Mouse (Mus musculus) kidney, embryonic 16.5 days (tissue): ENCODE measurements around the gene Tnfrsf18. TPM values are rescaled to one million over a fixed set of nuclear protein-coding genes. Genes with fewer than 3 reads are reported as not detected.

Experiments
- ATAC-seq: fragments of 200-750 bp; cut with Nextera tagmentation; 2 replicates; pipeline ENCODE4 v1.8.0; 2017; ENCODE audit warnings: moderate TSS enrichment; ENCODE audit not compliant: low FRiP score, low TSS enrichment
- H3K27ac ChIP-seq: fragments of 300-500 bp; sonication (generic); 2 replicates; pipeline ENCODE4 v1.5.1; 2014; ENCODE audit warnings: low read length
- H3K27me3 ChIP-seq: fragments of 300-500 bp; sonication (generic); 2 replicates; pipeline ENCODE4 v1.6.1; 2014; ENCODE audit warnings: low read length, control low read depth, mixed read lengths; ENCODE audit not compliant: insufficient read depth
- H3K36me3 ChIP-seq: fragments of 300-500 bp; sonication (generic); 2 replicates; pipeline ENCODE4 v1.6.1; 2014; ENCODE audit warnings: low read length, control low read depth, mixed read lengths; ENCODE audit not compliant: insufficient read depth
- H3K4me1 ChIP-seq: fragments of 300-500 bp; sonication (generic); 2 replicates; pipeline ENCODE4 v1.6.1; 2014; ENCODE audit warnings: low read length, control low read depth, mixed read lengths; ENCODE audit not compliant: insufficient read depth
- H3K4me2 ChIP-seq: fragments of 300-500 bp; sonication (generic); replicated peaks from 2 replicates; pipeline ENCODE4 v1.6.1; 2014; ENCODE audit warnings: low read depth, low read length
- H3K4me3 ChIP-seq: fragments of 300-500 bp; sonication (generic); 2 replicates; pipeline ENCODE4 v1.5.1; 2014; ENCODE audit warnings: mild to moderate bottlenecking, low read length
- H3K9ac ChIP-seq: fragments of 300-500 bp; sonication (generic); replicated peaks from 2 replicates; pipeline ENCODE4 v1.6.1; 2014; ENCODE audit warnings: low read length
- H3K9me3 ChIP-seq: fragments of 300-500 bp; sonication (generic); 2 replicates; pipeline ENCODE4 v1.6.1; 2016; ENCODE audit warnings: low read length, control low read depth
- WGBS: fragments of 180-500 bp; shearing (Covaris S2); extraction: QIAGEN DNeasy Blood & Tissue Kit; methylation state at CpG from one replicate; pipeline ENCODE4 v1.1.7; 2014; 5-methylcytosine and 5-hydroxymethylcytosine counted together
- polyA plus RNA-seq: library from polyadenylated mRNA; unstranded; fragments of >200 nt; fragmentation: Nextera tagmentation; extraction: Ambion mirVana; gene quantifications from 2 replicates; pipeline ENCODE4 v1.2.1, GENCODE M21; 2015

Gene Tnfrsf18
- polyA plus RNA-seq, 1 experiment from 2014 or later = 1.3 TPM

DNA sequence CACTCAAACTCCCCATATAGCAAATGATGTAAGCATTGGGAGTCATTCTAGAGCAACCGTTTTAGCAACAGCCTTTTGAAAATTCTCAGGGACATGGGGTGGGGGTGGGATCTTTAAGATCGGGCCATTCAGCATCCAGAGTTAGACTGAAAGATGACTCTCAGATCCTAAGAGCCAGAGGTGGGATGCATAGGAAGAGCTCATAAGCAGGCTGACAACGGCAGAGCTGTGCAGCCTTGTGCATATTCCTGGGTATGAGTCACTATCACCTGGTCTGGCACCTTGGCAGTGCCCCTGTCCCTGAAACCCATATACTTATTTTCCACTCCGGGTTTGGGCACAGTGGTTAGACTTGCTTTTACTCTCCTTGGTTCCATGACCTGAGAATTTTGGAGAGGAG is 27.1 kb downstream of the Tnfrsf18 start:
- 80% methylated on average over 4 of the region's 4 CpGs for WGBS
- no peak for ATAC-seq
- Histone ChIP-seq H3K4me3 (no peak overlapping the region), H3K27ac (no peak overlapping the region), H3K4me1 (peaks cover 11% of the 10 kb centered on the region), H3K27me3 (no peaks in the 10 kb centered on the region), H3K36me3 (no peaks in the 10 kb centered on the region), H3K4me2 (no peak overlapping the region), H3K9me3 (no peaks in the 10 kb centered on the region), H3K9ac (no peak overlapping the region)

DNA sequence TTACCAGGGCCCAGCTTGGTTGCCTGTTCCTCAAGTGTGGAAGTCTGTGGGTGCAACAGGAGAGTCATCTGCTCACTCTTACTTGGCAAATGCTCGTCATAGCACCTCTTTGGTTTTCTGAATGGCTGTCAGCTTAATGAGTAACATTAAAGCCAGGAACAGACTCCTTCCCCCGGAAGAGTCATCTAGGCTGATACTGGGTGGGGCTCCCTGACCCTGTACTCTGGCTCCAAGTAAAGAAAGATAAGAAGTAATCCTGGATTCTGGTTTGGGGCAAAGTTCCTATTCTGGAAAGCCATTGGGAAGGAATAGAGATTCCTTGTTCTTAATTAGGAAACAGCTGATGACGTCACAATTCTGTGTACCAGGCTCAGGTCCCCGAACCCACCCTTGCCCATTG is 28.2 kb downstream of the Tnfrsf18 start:
- Histone ChIP-seq H3K27ac (no peak overlapping the region), H3K9ac (no peak overlapping the region), H3K4me2 (no peak overlapping the region), H3K36me3 (no peaks in the 10 kb centered on the region), H3K4me3 (no peak overlapping the region), H3K4me1 (peaks cover 11% of the 10 kb centered on the region), H3K9me3 (no peaks in the 10 kb centered on the region), H3K27me3 (no peaks in the 10 kb centered on the region)
- ATAC-seq = no peak
- 67% methylated on average over 4 of the region's 4 CpGs for WGBS

DNA sequence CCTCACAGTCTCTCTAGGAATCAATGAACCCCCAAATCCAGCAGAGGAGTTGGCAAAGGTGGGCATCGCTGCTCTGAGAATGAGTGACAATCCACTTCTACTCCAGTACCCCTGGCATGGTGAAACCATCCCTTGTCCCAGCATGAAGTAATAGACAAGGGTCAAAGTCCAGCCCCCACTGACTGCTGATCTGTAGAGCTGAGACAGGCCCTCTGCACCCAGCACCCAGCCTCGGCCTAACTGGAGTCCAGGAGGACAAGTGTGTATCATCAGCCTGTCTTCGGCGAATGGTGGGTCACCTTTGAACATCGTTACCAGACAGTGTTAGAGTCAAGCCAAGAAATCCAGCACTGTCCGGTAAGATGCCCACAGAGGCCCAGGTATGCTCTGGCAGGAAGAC is 28.6 kb downstream of the Tnfrsf18 start:
- H3K4me1 ChIP-seq = peaks cover 11% of the 10 kb centered on the region

DNA sequence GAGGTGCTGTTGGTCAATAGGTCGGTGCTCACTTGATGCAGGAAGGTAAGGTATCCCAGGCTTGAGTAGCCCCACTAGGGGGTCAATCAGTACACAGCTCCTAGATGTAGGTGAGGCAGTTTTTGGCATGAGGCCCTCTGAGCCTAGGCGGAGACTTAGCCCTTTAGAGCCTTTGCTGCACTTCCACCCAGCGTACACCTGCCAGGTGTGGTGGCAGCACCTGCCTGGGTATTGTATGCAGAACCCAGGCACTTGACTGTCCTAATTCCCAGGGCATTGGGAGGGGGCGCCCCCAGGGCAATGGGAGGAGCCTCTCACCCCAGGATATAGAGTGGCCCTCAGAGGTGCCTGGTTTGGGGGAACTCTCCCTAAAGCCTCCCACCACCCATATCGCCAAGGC is 29.2 kb downstream of the Tnfrsf18 start:
- H3K27ac ChIP-seq = no peak overlapping the region
- no peak overlapping the region for H3K4me2 ChIP-seq
- peaks cover 11% of the 10 kb centered on the region for H3K4me1 ChIP-seq
- no peak overlapping the region for H3K9ac ChIP-seq
- WGBS = 96% methylated on average over 5 of the region's 5 CpGs
- H3K9me3 ChIP-seq = no peaks in the 10 kb centered on the region
- H3K36me3 ChIP-seq = no peaks in the 10 kb centered on the region
- ATAC-seq = no peak
- H3K27me3 ChIP-seq = no peaks in the 10 kb centered on the region
- no peak overlapping the region for H3K4me3 ChIP-seq

More for the DNA sequence above, 28.6 kb downstream of the Tnfrsf18 start:
- Histone ChIP-seq H3K27me3 (no peaks in the 10 kb centered on the region), H3K9me3 (no peaks in the 10 kb centered on the region), H3K4me3 (no peak overlapping the region), H3K9ac (no peak overlapping the region), H3K4me2 (no peak overlapping the region), H3K27ac (no peak overlapping the region), H3K36me3 (no peaks in the 10 kb centered on the region)
- WGBS = 90% methylated on average over 6 of the region's 6 CpGs
- no peak for ATAC-seq

DNA sequence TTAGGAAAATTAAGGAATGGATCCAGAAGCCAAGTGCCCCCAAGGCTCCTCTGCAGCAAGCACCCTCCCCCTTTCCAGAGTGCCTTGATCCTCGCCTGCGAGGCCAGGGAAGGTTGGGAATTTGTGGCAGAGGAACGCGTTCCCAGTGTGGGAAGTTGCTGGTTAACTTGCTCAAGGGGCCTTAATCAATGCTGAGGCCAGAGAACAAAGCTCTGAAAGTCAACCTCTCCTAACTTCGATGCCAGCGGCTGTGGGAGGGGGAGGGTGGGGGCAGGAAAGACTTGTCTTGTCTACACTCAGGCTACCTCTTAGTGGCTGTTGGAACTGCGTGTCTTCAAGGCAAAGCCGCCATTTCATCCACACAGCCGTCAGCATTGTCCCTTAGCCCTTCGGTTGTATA is 31.7 kb downstream of the Tnfrsf18 start:
- Histone ChIP-seq H3K27ac (peak overlapping the region; percentile 57), H3K4me1 (peaks cover 11% of the 10 kb centered on the region), H3K4me3 (peak overlapping the region; percentile 47), H3K36me3 (no peaks in the 10 kb centered on the region), H3K9me3 (no peaks in the 10 kb centered on the region), H3K4me2 (peak overlapping the region; percentile 55), H3K9ac (peak overlapping the region; percentile 13), H3K27me3 (no peaks in the 10 kb centered on the region)
- ATAC-seq = no peak
- 58% methylated on average over 10 of the region's 10 CpGs for WGBS

DNA sequence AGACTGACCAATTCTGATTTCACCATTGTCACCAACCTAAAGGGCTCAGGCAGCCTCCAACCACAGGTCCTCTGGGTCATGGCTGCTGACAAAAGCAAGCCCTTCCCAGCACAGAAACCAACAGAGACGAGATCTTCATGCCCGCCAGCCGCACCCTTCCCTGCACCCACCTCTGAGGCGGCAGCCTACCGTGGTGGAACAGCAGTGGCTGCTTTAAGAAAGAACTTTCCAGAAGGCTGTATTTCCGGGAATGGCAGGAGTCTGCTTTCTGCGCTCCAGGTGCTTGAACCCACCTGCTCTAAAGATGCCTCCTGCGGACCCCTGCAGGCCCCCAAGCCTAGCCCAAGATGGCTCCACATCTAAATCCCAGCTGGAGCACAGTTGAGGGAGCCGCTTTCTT is 32.9 kb downstream of the Tnfrsf18 start:
- Histone ChIP-seq H3K4me3 (peak overlapping the region; percentile 47), H3K36me3 (no peaks in the 10 kb centered on the region), H3K27me3 (no peaks in the 10 kb centered on the region), H3K4me1 (peaks cover 11% of the 10 kb centered on the region), H3K4me2 (peak overlapping the region; percentile 55), H3K27ac (peak overlapping the region; percentile 98), H3K9me3 (no peaks in the 10 kb centered on the region), H3K9ac (peak overlapping the region; percentile 74)
- no peak for ATAC-seq
- 64% methylated on average over 9 of the region's 9 CpGs for WGBS

DNA sequence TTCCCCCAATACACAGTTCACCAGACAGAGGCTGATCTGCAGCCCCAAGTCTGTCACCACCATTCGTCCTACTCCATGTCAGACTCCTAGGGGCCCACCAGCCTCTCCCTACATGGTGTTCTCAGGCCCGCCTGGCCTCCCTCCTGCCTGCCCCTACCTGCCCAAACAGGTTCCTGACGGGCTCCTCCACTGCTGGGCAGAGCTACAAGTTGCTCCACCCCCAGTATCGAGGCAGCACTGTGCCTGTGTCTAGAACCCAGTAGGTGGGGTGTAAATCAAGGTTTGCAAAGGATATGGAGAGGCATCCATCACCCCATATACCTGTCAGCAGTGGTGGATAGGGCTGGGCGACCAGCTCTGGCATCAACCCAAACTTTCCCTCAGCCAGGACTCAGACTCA is 33.3 kb downstream of the Tnfrsf18 start, which contains the start of gene Ttll10:
TSS of gene Ttll10 (minus strand) at position 154 of the 400 bp plus-strand sequence.
- Histone ChIP-seq H3K4me3 (peak within 1 kb of the TSS; percentile 47), H3K27ac (peak within 1 kb of the TSS; percentile 98), H3K9ac (peak within 1 kb of the TSS; percentile 74), H3K4me1 (peaks cover 16% of the 10 kb centered on the region), H3K36me3 (no peaks in the 10 kb centered on the region), H3K27me3 (no peaks in the 10 kb centered on the region), H3K9me3 (no peaks in the 10 kb centered on the region), H3K4me2 (peak within 1 kb of the TSS; percentile 55)
- WGBS = 22% methylated on average over 5 of the region's 5 CpGs
- ATAC-seq = peak; percentile 83

DNA sequence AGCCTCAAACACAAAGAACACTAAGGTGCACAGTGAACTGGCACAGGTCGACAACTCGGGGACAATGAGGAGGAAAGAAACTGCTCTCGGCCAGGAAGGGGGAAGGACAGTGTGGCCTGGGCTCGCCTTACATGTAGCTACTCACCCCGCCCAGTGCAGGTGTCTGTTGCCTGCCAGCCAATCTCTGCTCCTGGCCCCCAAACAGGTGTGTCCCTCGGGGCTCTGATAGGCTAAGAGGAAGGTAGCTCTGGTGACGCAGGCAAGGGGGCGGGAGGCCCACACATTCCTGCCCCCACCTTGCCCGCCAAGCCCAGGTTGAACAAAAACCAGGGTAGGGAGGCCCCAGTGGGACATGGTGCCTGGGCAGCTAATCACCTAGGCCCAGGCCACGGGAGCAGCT is 33.7 kb downstream of the Tnfrsf18 start:
- WGBS = 24% methylated on average over 10 of the region's 10 CpGs
- Histone ChIP-seq H3K36me3 (no peaks in the 10 kb centered on the region), H3K4me2 (peak overlapping the region; percentile 55), H3K27ac (peak overlapping the region; percentile 98), H3K27me3 (no peaks in the 10 kb centered on the region), H3K4me3 (peak overlapping the region; percentile 47), H3K9ac (peak overlapping the region; percentile 74), H3K9me3 (no peaks in the 10 kb centered on the region), H3K4me1 (peaks cover 16% of the 10 kb centered on the region)
- ATAC-seq = peak; percentile 98

DNA sequence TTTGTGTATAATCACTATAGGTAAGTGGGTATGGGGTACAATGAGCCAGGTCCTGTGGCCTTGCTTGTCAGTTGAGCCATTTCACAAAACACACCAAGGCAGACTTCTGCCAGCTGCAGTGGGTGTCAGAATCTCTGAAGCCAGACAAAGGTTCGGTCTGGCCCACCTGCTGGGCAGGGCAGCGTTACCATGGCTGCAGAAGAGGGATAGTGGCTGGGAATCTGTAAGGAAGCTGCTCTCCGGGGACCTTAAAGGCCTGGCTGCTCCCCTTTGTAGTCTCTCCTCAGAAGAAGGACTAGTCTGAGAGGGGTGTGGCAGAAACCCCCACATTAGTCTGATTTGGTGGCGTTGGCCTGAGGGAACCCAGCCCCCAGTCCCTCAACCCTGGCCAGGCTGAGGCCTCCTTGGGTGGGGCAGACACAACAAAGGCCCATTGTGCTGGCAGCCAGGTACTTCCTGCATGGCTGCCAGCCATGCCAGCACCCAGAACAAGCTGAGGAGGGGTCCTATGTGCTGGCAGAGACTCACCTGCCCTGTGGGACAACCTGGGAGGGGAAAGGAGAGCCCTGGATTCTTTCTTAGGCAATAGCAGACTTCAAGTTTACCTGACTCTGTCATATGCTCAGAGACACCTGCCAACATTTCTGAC is 38.0 kb downstream of the Tnfrsf18 start:
- ATAC-seq = no peak
- no peak overlapping the region for H3K4me2 ChIP-seq
- 18% methylated on average over 4 of the region's 4 CpGs for WGBS
- no peaks in the 10 kb centered on the region for H3K27me3 ChIP-seq
- H3K27ac ChIP-seq = peak overlapping the region; percentile 54
- no peaks in the 10 kb centered on the region for H3K9me3 ChIP-seq
- peaks cover 5% of the 10 kb centered on the region for H3K4me1 ChIP-seq
- no peak overlapping the region for H3K4me3 ChIP-seq
- no peaks in the 10 kb centered on the region for H3K36me3 ChIP-seq
- H3K9ac ChIP-seq = peak overlapping the region; percentile 23; the same call in 1 of the 2 replicates

DNA sequence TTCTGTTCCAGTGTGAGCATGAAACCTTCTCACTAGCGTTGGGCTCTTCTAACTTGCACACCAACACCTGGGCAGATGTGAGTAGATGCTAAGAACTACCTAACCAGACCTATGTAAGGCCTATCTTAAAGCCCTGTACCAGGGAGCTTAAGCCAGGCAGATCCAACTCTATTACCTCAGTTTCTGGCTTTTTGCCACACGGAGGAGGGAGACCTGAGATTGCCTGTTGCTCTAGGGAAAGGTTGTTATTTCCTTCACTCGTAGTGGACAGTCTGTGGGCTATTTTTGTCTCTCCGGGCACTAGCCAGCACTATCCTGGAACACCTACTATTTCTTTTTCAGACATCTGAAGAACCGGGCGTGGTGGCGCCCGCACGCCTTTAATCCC is 38.5 kb downstream of the Tnfrsf18 start:
- no peaks in the 10 kb centered on the region for H3K9me3 ChIP-seq
- peaks cover 5% of the 10 kb centered on the region for H3K4me1 ChIP-seq
- no peak overlapping the region for H3K4me2 ChIP-seq
- 80% methylated on average over 9 of the region's 9 CpGs for WGBS
- H3K27ac ChIP-seq = peak overlapping the region; percentile 54
- no peaks in the 10 kb centered on the region for H3K36me3 ChIP-seq
- no peak overlapping the region for H3K4me3 ChIP-seq
- H3K27me3 ChIP-seq = no peaks in the 10 kb centered on the region
- no peak overlapping the region for H3K9ac ChIP-seq
- ATAC-seq = no peak
